Mouse (Mus musculus) ovary, adult 18-20 months (tissue): ENCODE measurements at regions not wholly inside any gene's neighbourhood (a gene's known extent, or its start where the extent isn't known, plus 50 kb on each side); places are given as distances from the start of the nearest gene placed in this dataset.

Experiments
- DNase-seq: peaks from one replicate; pipeline ENCODE4 v3.0.0; 2022; ENCODE audit warnings: low spot score, mixed read lengths

DNA sequence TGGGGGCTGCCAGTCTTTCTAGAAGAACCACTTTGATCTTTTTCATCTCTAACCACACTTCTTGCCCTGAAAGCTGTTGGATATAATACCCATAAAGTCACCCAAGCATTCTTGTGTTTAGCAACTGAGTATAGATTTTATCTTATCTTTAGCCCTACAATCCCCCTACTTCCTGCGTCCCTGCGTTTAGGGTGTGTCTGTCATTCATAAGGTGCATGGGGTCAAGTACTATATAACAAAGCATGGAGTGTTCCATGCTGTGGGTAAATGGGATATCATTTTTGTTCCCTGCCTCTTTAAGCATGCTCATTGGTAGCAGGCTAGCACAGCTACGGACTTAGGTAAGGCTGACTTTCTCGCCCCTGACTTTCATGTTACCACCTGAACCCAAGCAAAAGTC, 122.5 kb upstream of the Twist2 start:
- DNase-seq: no peak

- no peak for DNase-seq
Measured at GRCm38 (mm10) chr1:91685031-91685430, 116.2 kb upstream of the Twist2 start.

GRCm38 (mm10) chr1:91685789-91686188, 115.5 kb upstream of the Twist2 start:
- DNase-seq: no peak

DNA sequence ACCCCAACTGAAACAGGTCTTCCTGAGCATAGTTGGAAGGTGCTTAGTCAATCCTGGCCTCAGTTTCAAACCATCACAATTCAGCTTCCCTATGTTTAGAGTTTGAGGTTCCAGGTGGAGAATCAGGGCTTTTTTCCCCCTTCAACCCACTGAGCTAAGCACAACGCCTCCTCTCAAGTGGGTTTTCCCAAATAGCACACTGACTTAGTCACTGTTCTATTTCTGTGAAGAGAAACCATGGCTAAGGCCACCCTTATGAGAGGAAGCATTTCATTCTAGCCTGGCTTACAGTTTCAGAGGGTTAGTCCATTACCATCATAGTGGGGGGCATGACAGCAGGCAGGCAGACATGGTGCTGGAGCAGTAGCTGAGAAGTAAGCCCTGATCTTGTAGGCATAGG, 109.7 kb upstream of the Twist2 start:
- no peak for DNase-seq

GRCm38 (mm10) chr1:91692709-91693460, 108.4 kb upstream of the Twist2 start:
- no peak for DNase-seq

GRCm38 (mm10) chr1:91697053-91697452, 104.2 kb upstream of the Twist2 start:
- no peak for DNase-seq

DNA sequence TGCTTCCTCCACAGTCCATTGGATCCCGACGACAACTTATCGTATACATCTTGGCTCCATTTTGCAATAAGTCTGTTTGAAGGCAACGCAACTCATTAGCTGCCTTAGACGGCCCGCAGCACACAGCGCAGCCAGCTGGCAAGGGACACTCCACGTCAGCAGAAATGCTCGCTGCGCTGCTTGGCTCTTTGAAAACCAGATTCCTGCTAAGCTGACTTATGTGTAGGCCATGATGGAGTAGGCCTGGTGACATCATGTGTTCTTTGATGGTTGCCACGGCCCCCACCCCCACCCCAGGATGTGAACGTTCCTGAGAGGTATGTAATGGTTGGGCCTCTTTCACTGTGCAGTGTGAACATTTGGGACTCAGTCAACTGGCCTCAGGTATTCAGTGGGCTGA, 99.8 kb upstream of the Twist2 start:
- no peak for DNase-seq

GRCm38 (mm10) chr1:91702021-91702420, 99.2 kb upstream of the Twist2 start:
- DNase-seq: no peak

- DNase-seq: no peak
Measured at GRCm38 (mm10) chr1:91702737-91703136, 98.5 kb upstream of the Twist2 start.

DNA sequence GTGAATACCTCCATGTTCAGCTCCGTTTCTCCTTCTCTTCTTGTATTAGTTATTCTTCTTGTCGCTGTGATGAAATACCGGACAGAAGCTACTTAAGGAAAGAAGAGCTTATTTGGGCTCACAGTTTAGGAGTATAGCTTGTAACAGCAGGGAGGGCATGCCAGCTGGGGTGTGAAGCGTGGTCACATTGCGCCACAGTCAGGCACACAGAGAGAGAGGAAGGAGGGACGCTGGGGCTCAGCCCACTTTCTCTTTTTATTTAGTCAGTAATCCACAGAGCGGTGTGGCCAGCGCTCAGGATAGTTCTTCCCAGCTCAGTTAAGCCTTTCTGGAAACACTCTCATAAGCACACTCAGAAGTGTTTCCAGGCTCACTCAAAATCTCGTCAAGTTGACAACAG, 95.8 kb upstream of the Twist2 start:
- no peak for DNase-seq

GRCm38 (mm10) chr1:91708550-91709243, 92.6 kb upstream of the Twist2 start:
- DNase-seq: no peak

- DNase-seq: no peak
Measured at GRCm38 (mm10) chr1:91709244-91709600, 92.0 kb upstream of the Twist2 start.

- DNase-seq: no peak
Measured at GRCm38 (mm10) chr1:91713131-91713530, 88.1 kb upstream of the Twist2 start.

DNA sequence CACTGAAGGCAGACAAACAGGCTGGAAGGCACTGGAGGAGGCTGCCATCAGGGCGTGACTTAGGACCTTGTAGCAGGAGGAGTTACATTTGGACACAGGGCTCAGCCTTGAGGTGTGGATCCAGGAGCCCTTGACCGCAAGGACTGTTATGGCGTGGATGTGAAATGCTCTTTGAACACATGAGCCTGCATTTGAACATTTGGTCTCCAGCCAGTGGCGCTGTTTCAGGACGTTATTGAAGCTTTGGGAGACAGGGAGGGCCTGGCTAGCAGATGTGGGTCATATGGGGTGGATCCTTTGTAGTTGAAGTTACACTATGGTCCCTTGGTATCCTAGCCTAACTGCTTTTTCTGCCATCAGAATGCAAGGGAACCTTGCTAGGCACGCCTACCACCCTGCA, 87.0 kb upstream of the Twist2 start:
- DNase-seq: peak; percentile 36

DNA sequence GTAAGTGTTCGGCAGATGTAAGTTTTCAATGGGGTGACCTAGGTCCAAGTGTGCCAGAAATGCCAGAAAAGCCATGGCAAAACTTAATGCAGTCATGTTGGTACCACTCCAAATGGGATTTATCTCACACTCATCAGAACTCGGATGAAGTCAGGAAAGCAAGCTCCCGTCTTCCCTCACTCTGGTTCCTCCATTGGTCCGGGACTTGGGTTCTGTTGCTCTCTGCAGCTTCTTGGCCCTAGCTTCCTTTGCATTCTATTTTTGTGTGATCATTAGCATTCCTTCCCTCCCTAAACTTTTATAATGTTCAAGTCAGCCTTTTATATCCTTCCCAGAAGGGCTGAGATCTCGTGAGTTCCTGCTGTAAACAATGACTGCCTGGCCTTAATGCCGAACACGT, 85.9 kb upstream of the Twist2 start:
- no peak for DNase-seq

DNA sequence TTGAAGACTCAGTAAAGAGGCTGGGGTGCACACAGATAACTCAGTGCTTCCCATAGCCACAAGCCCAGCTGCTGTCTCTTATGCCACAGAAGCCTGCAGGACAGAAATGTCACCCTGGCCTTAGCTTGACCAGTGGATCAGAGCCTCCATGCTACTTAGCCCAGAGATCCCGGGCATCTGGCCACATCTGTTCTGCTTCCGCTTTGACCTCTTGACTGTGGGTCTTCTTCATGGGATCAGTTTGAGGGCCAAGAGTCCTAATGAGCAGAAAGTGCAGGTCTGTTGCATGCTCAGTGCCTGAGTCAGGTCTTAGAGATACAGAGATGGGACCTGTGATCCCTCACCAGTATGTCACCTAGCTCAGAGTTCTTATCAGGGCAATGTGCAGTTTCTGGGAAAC, 85.5 kb upstream of the Twist2 start:
- DNase-seq: no peak

DNA sequence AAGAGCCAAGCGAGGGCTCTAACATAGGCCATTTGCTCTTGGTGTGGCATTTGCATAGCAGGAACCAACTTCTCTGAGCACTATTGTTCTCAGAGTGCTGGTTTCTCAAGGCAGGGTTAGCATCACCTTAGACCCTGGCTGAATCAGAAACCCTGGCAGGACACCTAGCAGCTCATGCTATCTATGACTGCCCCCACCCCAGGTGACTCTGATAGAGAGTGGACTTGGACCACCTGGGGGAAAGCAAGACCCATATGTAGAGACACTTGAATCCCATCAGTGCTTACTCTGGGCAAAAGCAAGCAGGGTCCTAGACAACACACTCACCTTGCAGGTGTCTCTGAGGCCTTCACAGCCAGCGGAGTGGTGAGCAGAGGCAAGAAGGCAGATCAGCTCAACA, 84.4 kb upstream of the Twist2 start:
- no peak for DNase-seq

GRCm38 (mm10) chr1:91717961-91718360, 83.3 kb upstream of the Twist2 start:
- peak; percentile 14 for DNase-seq

GRCm38 (mm10) chr1:91729246-91729645, 72.0 kb upstream of the Twist2 start:
- no peak for DNase-seq

GRCm38 (mm10) chr1:91730281-91730680, 71.0 kb upstream of the Twist2 start:
- DNase-seq: no peak

DNA sequence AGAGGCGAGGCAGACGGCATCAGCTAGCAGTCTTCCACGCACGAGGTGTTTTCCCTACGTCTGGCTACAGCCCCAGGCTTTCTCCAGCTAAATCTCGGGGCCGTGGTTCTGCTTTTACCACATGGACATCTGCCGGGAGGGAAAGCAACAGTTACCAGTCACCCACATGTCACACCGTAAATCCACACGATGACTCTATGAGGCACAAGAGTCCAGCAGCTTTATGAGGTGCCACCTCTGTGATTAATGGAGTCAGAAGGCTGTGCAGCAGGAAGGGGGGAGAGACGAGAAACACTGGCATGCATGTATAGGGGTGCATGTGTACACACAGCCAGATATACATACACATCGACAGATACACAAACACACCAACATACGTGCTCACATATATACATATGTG, 69.6 kb upstream of the Twist2 start:
- no peak for DNase-seq

- DNase-seq: no peak
Measured at GRCm38 (mm10) chr1:91732461-91732861, 68.8 kb upstream of the Twist2 start.

DNA sequence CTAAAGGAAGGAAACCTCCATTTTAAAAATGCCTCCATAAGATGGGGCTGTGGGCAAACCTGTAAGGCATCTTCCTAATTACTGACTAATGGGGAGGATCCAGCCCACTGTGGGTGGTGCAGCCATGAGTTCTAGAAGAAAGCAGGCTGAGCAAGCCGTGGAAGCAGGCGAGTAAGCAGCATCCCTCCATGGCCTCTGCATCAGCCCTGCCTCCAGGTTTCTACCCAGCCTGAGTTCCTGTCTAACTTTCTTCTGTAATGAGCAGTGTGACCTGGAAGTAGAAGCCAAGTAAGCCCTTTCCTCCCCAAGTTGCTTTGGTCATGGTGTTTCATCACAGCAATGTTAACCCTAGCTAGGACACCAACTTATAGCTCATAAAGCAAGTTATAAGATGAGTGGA, 66.5 kb upstream of the Twist2 start:
- no peak for DNase-seq

GRCm38 (mm10) chr1:91735436-91735835, 65.8 kb upstream of the Twist2 start:
- no peak for DNase-seq
